8 mouse cellular contexts compared by ENCODE assay signal in genomic region chr2:168954835-168955716, GRCm38 (mm10). TPM values are rescaled to one million over a fixed set of nuclear protein-coding genes. Genes with fewer than 3 reads are reported as not detected.
A peak's percentile ranks its signal among the peaks of the same experiment; 100 is the strongest.
DNase-seq lines count a peak whose midpoint lies in the region; ATAC-seq lines count a peak whose summit lies in the region.

Zfp64 (minus strand) TSS chr2:168955587.

- no peaks in the 10 kb centered on the region for H3K27me3 ChIP-seq in intestine, embryonic 14.5 days (replicated peaks; ENCODE audit: control insufficient read depth, insufficient read depth, low read length)

- H3K9ac ChIP-seq in intestine, embryonic 14.5 days (ENCODE audit: low read length) = peak within 1 kb of the TSS; percentile 88

- peak; percentile 95 to 98 for DNase-seq in adrenal gland, adult (ENCODE audit: inconsistent age in 2 of 2, low spot score in 1 of 2)
- peak; percentile 90 for DNase-seq in embryo, embryonic 10.5 days (ENCODE audit: low spot score)
- DNase-seq in gastrocnemius, postnatal 25 days = peak; percentile 83
- peak; percentile 93 for DNase-seq in intestine, embryonic 14.5 days (ENCODE audit: low spot score)
- peak; percentile 81 to 87 for DNase-seq in left cerebral cortex, postnatal 14 days (ENCODE audit: low spot score in 2 of 2)
- DNase-seq in mesoderm, embryonic 11.5 days (ENCODE audit: low read depth, low spot score) = peak; percentile 83
- peak; percentile 71 to 79 for DNase-seq in right cerebral cortex, postnatal 36 days (ENCODE audit: low spot score in 2 of 2)
- peak; percentile 90 for DNase-seq in yolk sac, embryonic 10.5 days (ENCODE audit: low spot score)

- H3K27ac ChIP-seq in intestine, embryonic 14.5 days (ENCODE audit: low read depth) = peak within 1 kb of the TSS; percentile 83

- no peaks in the 10 kb centered on the region for H3K9me3 ChIP-seq in intestine, embryonic 14.5 days (ENCODE audit: control insufficient read depth, low read length)

- H3K36me3 ChIP-seq in intestine, embryonic 14.5 days (ENCODE audit: control insufficient read depth, insufficient read depth, low read length) = peaks cover 17% of the 10 kb centered on the region

- H3K4me2 ChIP-seq in intestine, embryonic 14.5 days (ENCODE audit: low read length) = peak within 1 kb of the TSS; percentile 93

- peak; percentile 91 for ATAC-seq in intestine, embryonic 14.5 days (replicated peaks; ENCODE audit: low FRiP score, low TSS enrichment, low read depth)

- peaks cover 12% of the 10 kb centered on the region for H3K4me1 ChIP-seq in intestine, embryonic 14.5 days (replicated peaks; ENCODE audit: control insufficient read depth, insufficient read depth, low read length)

- intact Hi-C loops in left cerebral cortex, postnatal 14 days (cut with DNase I) = no loop called here

- peak within 1 kb of the TSS; percentile 91 for H3K4me3 ChIP-seq in intestine, embryonic 14.5 days (ENCODE audit: low read depth, low read length)

- WGBS in intestine, embryonic 14.5 days = under 1% methylated on average over 52 of the region's 52 CpGs

RNA-seq across cellular contexts. Expression of gene Zfp64, which starts in this region (rescaled TPM):
- total RNA-seq in gastrocnemius, postnatal 25 days (2021) = 1 to 10 TPM; 6.1 to 6.3 TPM
- 36.8 and 38.7 TPM in 2 replicates for polyA plus RNA-seq in intestine, embryonic 14.5 days (2014; fragmentation: Nextera tagmentation; extraction: Ambion mirVana)
- total RNA-seq in left cerebral cortex, postnatal 14 days (2021) = 10 to 100 TPM; 16.8 to 18.1 TPM

Comparison
In these comparisons a context has a peak if more than half of its experiments do, and no peak if none do; other contexts are left out.
1. Peak in every context shown above with its lines: DNase-seq, ATAC-seq, H3K4me3 ChIP-seq and H3K27ac ChIP-seq.